Mouse (Mus musculus) olfactory bulb, adult 2 months (tissue): ENCODE results near the gene Bdkrb2.

Source experiments
- CTCF ChIP-seq: fragments of 200-500 bp; IDR thresholded peaks from 2 replicates; pipeline ENCODE4 v1.5.1; 2012; ENCODE audit warnings: low read depth, mild to moderate bottlenecking, low read length, moderate library complexity; ENCODE audit not compliant: insufficient read depth
- POLR2A ChIP-seq: fragments of 200-500 bp; IDR thresholded peaks from 2 replicates; pipeline ENCODE4 v1.6.1; 2012; ENCODE audit warnings: mild to moderate bottlenecking, low read depth, low read length, moderate library complexity; ENCODE audit not compliant: insufficient read depth

GRCm38 (mm10) chr12:105601586-105601985 is 38.6 kb downstream of the Bdkrb2 start:
- TF ChIP-seq POLR2A (no peak), CTCF (no peak)
